Mouse (Mus musculus) ES-E14 (cell line): ENCODE results near the gene Fbxo6. TPM values are rescaled to one million over a fixed set of nuclear protein-coding genes. Genes with fewer than 3 reads are reported as not detected.

Experiments used
- DNase-seq: peaks from one replicate; pipeline ENCODE4 v3.0.0-alpha.2; 2013; ENCODE audit warnings: low read depth, low spot score
- H3K27ac ChIP-seq: 2 replicates; pipeline ENCODE4 v1.5.1; 2012; ENCODE audit warnings: low read depth, mild to moderate bottlenecking, low read length, moderate library complexity, mixed read lengths; ENCODE audit not compliant: poor library complexity, insufficient read depth, severe bottlenecking
- H3K36me3 ChIP-seq: 2 replicates; pipeline ENCODE4 v1.6.1; 2012; ENCODE audit warnings: mild to moderate bottlenecking, low read length, moderate library complexity, mixed read lengths; ENCODE audit not compliant: control insufficient read depth, poor library complexity, insufficient read depth, severe bottlenecking
- H3K4me1 ChIP-seq, 2 experiments: fragments of 150-350 bp in 1 of 2; sonication (generic) in 1 of 2; 2 replicates each; pipeline ENCODE4 v1.6.1; 2012; ENCODE audit warnings: low read length in 2 of 2, mild to moderate bottlenecking in 1 of 2, mixed read lengths in 1 of 2; ENCODE audit not compliant: control insufficient read depth in 2 of 2, insufficient read depth in 2 of 2, poor library complexity in 1 of 2
- H3K4me3 ChIP-seq, 2 experiments: fragments of 150-350 bp in 1 of 2; sonication (generic) in 1 of 2; 2 replicates each; pipeline ENCODE4 v1.5.1; 2012; ENCODE audit warnings: low read length in 2 of 2, low read depth in 1 of 2, mild to moderate bottlenecking in 1 of 2, mixed read lengths in 1 of 2; ENCODE audit not compliant: insufficient read depth in 1 of 2, poor library complexity in 1 of 2, severe bottlenecking in 1 of 2
- H3K9ac ChIP-seq: 2 replicates; pipeline ENCODE4 v1.6.1; 2012; ENCODE audit warnings: low read depth, mild to moderate bottlenecking, low read length, mixed read lengths; ENCODE audit not compliant: poor library complexity, insufficient read depth, severe bottlenecking
- H3K9me3 ChIP-seq: fragments of 150-350 bp; sonication (generic); 2 replicates; pipeline ENCODE4 v1.6.1; 2012; ENCODE audit warnings: low read depth, mild to moderate bottlenecking, low read length; ENCODE audit not compliant: control insufficient read depth, insufficient read depth
- CHD2 ChIP-seq: IDR thresholded peaks from 2 replicates; pipeline ENCODE4 v1.6.1; 2014; ENCODE audit warnings: mild to moderate bottlenecking, low read depth, low read length, inconsistent platforms
- HCFC1 ChIP-seq: IDR thresholded peaks from 2 replicates; pipeline ENCODE4 v1.6.1; 2012; ENCODE audit warnings: low read length, inconsistent platforms, borderline replicate concordance; ENCODE audit not compliant: insufficient read depth
- MAFK ChIP-seq: IDR thresholded peaks from 2 replicates; pipeline ENCODE4 v1.6.1; 2014; ENCODE audit warnings: mild to moderate bottlenecking, low read depth, low read length, inconsistent platforms; ENCODE audit not compliant: insufficient read depth
- ZC3H11A ChIP-seq: IDR thresholded peaks from 2 replicates; pipeline ENCODE4 v1.6.1; 2012; ENCODE audit warnings: low read depth, mild to moderate bottlenecking, inconsistent platforms, low read length, borderline replicate concordance
- ZNF384 ChIP-seq: IDR thresholded peaks from 2 replicates; pipeline ENCODE4 v1.6.1; 2012; ENCODE audit warnings: low read depth, low read length, inconsistent platforms
- in situ Hi-C, 2 experiments: fragments of 600-800 bp; cut with MboI; formaldehyde crosslinking; loops; one replicate each; pipeline ENCODE4 v1.15.1; 2025; ENCODE audit warnings: low sequenced_read_pairs in 2 of 2, inconsistent platforms in 1 of 2; ENCODE audit not compliant: unreplicated experiment in 2 of 2
- total RNA-seq: library from RNA; depleted of rRNA; stranded (reverse); fragments of 300-350 nt; gene quantifications from 2 replicates; pipeline ENCODE4 v1.2.3, GENCODE M21; 2012

Fbxo6 gene
- total RNA-seq, 1 experiment, result 43.8 TPM

DNA sequence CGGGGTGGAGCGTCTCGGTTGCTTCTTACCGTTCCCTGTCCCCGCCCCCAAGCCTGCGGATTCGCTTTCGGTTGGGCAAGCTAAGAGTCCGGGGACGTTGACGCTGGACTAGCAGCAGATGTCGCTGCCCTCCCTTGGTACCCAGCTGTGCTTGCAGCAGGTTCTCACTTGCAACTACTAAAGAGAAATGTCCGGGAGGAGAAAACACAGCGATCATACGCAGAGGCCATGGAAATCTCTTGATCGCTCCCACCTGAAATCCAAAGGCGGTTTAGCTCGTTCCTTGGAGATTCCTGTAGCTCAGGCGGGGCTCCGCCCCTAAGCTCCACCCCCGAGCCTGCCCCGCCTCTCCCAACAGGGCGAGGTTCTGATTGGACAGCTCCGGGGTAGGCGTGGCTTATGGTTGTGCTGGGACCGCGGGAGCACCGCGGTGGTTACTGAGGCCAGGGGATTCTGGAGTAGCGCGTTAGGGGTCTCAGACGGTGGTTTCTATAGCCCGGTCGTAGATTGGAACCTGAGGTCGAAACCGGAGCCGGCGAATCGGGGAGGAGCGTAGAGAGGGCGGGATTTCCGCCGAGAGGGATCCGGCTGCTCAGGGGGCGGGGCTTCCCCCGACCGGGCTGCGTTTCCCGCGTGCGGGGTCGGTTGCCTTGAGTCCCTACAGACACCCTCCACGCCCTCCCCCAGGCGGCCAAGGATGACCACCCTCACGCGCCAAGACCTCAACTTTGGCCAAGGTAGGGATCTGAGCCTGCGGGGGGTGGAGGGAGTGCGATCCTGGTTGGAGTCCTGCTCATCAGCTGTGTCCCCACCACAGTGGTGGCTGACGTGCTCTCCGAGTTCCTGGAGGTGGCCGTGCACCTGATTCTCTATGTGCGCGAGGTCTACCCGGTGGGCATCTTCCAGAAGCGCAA, 11.6 kb downstream of the Fbxo6 start:
- Histone ChIP-seq H3K36me3 (peaks cover 16% of the 10 kb centered on the region), H3K9ac (peak overlapping the region; percentile 92), H3K27ac (peak overlapping the region; percentile 65), H3K4me1 (0 out of 4 replicates have a peak, but pooled peaks cover 0 to 3% of the 10 kb centered on the region in 2 experiments), H3K4me3 (peak overlapping the region; percentile 95 to 98), H3K9me3 (no peaks in the 10 kb centered on the region)
- in situ Hi-C loops, result no loop called here
- TF ChIP-seq CHD2 (no peak), MAFK (no peak)
- DNase-seq, result peak; percentile 95

DNA sequence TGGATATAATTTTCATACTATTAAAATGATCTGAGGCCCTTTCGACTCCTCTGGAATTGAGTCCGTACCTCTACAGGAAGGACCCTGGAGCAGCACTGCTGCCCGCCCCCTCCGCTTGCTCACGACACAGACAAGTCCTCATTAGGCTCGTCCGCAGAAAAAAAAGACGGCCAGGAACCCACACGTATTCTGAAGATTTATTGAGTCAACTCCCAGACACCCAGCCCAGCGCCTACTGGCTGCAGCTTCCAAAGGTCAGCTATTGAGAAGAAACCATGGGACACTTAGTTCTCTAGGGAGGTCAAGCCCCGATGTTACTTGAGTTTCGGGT, 12.2 kb downstream of the Fbxo6 start:
- no peaks in the 10 kb centered on the region for H3K9me3 ChIP-seq
- peak overlapping the region; percentile 95 to 98 for H3K4me3 ChIP-seq
- no peak for TF ChIP-seq HCFC1
- peak; percentile 37; the same call in 1 of the 2 replicates for TF ChIP-seq ZNF384
- TF ChIP-seq MAFK, result no peak
- TF ChIP-seq CHD2, result no peak
- TF ChIP-seq ZC3H11A, result no peak
- H3K4me1 ChIP-seq, result 0 out of 4 replicates have a peak, but pooled peaks cover 0 to 3% of the 10 kb centered on the region in 2 experiments
- in situ Hi-C loops, result no loop called here
- H3K9ac ChIP-seq, result peak overlapping the region; percentile 47; the same call in 1 of the 2 replicates
- DNase-seq, result no peak
- H3K27ac ChIP-seq, result no peak overlapping the region
- H3K36me3 ChIP-seq, result peaks cover 11% of the 10 kb centered on the region; the same call in 1 of the 2 replicates

DNA sequence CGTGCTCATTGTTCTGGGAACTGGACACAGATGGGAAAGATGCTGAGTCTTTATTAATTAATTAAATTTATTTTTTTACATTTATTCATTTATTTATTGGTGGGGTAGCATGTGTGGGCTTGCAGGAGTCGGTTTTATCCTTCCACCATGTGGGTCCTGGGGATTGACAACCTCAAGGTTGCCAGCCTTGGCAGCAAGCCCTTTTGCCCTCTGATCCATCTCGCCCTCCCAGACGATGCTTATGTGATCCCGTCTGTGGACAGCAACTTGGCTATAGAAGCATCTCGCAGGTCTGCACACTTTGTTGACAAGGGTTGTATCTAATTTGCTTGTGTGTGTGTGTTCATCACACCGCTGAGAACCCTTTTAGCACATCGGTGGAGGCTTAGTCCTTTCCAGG, 14.4 kb downstream of the Fbxo6 start:
- no peak overlapping the region for H3K9ac ChIP-seq
- in situ Hi-C loops, result no loop called here
- H3K27ac ChIP-seq, result no peak overlapping the region
- DNase-seq, result no peak
- H3K36me3 ChIP-seq, result no peaks in the 10 kb centered on the region
- H3K9me3 ChIP-seq, result no peaks in the 10 kb centered on the region
- 0 out of 4 replicates have a peak, but pooled peaks cover 0 to 3% of the 10 kb centered on the region in 2 experiments for H3K4me1 ChIP-seq
- TF ChIP-seq HCFC1 (no peak), ZNF384 (no peak), CHD2 (no peak), MAFK (no peak), ZC3H11A (no peak)
- no peak overlapping the region for H3K4me3 ChIP-seq

DNA sequence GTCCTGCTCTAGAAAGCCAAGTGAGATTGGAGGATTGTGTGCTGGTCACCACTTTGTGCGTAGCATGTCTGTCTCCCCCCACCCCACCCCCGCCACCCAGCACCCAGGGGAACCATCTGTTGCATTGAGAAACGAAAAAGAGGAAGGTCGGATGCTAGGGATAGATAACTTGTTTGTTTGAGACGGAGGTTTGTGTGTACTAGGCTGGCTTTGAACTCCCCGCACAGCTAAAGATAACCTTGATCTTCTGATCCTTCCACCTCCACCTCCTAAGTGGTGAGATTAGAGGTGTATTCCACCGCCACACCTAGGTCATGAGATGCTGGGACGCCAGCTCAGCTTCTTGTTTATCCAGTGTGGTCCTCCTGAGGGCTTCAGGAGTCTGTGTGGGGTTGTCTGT, 17.0 kb downstream of the Fbxo6 start:
- in situ Hi-C loops, result no loop called here
- no peak overlapping the region for H3K9ac ChIP-seq
- no peaks in the 10 kb centered on the region for H3K9me3 ChIP-seq

More for the DNA sequence above, 17.0 kb downstream of the Fbxo6 start:
- H3K4me3 ChIP-seq, result no peak overlapping the region
- no peak for DNase-seq
- H3K4me1 ChIP-seq, result peaks cover 3 to 5% of the 10 kb centered on the region in 2 experiments; a peak in 1 of 4 replicates
- no peaks in the 10 kb centered on the region for H3K36me3 ChIP-seq
- no peak for TF ChIP-seq ZC3H11A
- no peak for TF ChIP-seq ZNF384
- TF ChIP-seq MAFK, result no peak
- no peak for TF ChIP-seq HCFC1
- TF ChIP-seq CHD2, result no peak
- H3K27ac ChIP-seq, result no peak overlapping the region
